Mouse (Mus musculus) macrophage (primary cell): Measurements from ENCODE around the gene Crim1. TPM values are rescaled to one million over a fixed set of nuclear protein-coding genes. Genes with fewer than 3 reads are reported as not detected.

Experiments
- H3K27ac ChIP-seq: fragments of 350-480 bp; formaldehyde crosslinking; 2 replicates; pipeline ENCODE4 v1.9.0; 2021
- H3K36me3 ChIP-seq: fragments of 350-480 bp; formaldehyde crosslinking; 2 replicates; pipeline ENCODE4 v1.9.0; 2021; ENCODE audit errors: inconsistent target
- H3K4me3 ChIP-seq: fragments of 350-480 bp; formaldehyde crosslinking; 2 replicates; pipeline ENCODE4 v1.9.0; 2021; ENCODE audit errors: inconsistent target
- H3K79me2 ChIP-seq: fragments of 350-480 bp; formaldehyde crosslinking; 2 replicates; pipeline ENCODE4 v1.9.0; 2021; ENCODE audit errors: inconsistent target
- WGBS: methylation state at CpG from one replicate; pipeline ENCODE4 v1.1.7; 2026; ENCODE audit warnings: inconsistent platforms; ENCODE audit not compliant: missing documents; 5-methylcytosine and 5-hydroxymethylcytosine counted together
- polyA plus RNA-seq: library from polyadenylated mRNA; stranded (reverse); fragments of 250-400 nt; gene quantifications from 3 replicates; pipeline ENCODE4 v1.2.4, GENCODE M21; 2018; ENCODE audit warnings: inconsistent platforms

Gene Crim1
- polyA plus RNA-seq, 1 experiment from 2014 or later: 1.9 TPM

GRCm38 (mm10) chr17:78419216-78419615, 219.2 kb downstream of the Crim1 start:
- H3K4me3 ChIP-seq: no peak overlapping the region
- peak overlapping the region; percentile 83 for H3K27ac ChIP-seq
- peaks cover 33% of the 10 kb centered on the region for H3K79me2 ChIP-seq
- WGBS: 44% methylated on average over 4 of the region's 4 CpGs
- H3K36me3 ChIP-seq: no peaks in the 10 kb centered on the region

- Histone ChIP-seq H3K4me3 (no peak overlapping the region), H3K36me3 (no peaks in the 10 kb centered on the region), H3K27ac (no peak overlapping the region), H3K79me2 (no peaks in the 10 kb centered on the region)
- 94% methylated on average over 8 of the region's 8 CpGs for WGBS
Measured at GRCm38 (mm10) chr17:78425026-78425425, 225.0 kb downstream of the Crim1 start.

Other genes starting within 250 kb of the Crim1 start
- 61.6 to 83.8 TPM (median 65.2 TPM) in 3 replicates for gene Fez2, start 217.9 kb downstream of the Crim1 start, polyA plus RNA-seq